Mouse (Mus musculus) forebrain, embryonic 16.5 days (tissue): ENCODE data around the gene Trpm8. TPM values are rescaled to one million over a fixed set of nuclear protein-coding genes. Genes with fewer than 3 reads are reported as not detected.

Experiments used
- ATAC-seq: fragments of 200-750 bp; cut with Nextera tagmentation; 2 replicates; pipeline ENCODE4 v1.8.0; 2017; ENCODE audit warnings: mild to moderate bottlenecking, moderate library complexity
- H3K27ac ChIP-seq: fragments of 300-500 bp; sonication (generic); 2 replicates; pipeline ENCODE4 v1.5.1; 2014; ENCODE audit warnings: low read length, control low read depth
- H3K27me3 ChIP-seq: fragments of 300-500 bp; sonication (generic); replicated peaks from 2 replicates; pipeline ENCODE4 v1.6.1; 2014; ENCODE audit warnings: low read length; ENCODE audit not compliant: control insufficient read depth, insufficient read depth
- H3K36me3 ChIP-seq: fragments of 300-500 bp; sonication (generic); 2 replicates; pipeline ENCODE4 v1.6.1; 2014; ENCODE audit not compliant: control insufficient read depth, insufficient read depth
- H3K4me1 ChIP-seq: fragments of 300-500 bp; sonication (generic); replicated peaks from 2 replicates; pipeline ENCODE4 v1.6.1; 2014; ENCODE audit warnings: low read length; ENCODE audit not compliant: control insufficient read depth, insufficient read depth
- H3K4me2 ChIP-seq: fragments of 300-500 bp; sonication (generic); 2 replicates; pipeline ENCODE4 v1.6.1; 2014; ENCODE audit warnings: mild to moderate bottlenecking, low read length, control low read depth
- H3K4me3 ChIP-seq: fragments of 300-500 bp; sonication (generic); replicated peaks from 2 replicates; pipeline ENCODE4 v1.5.1; 2014; ENCODE audit warnings: mild to moderate bottlenecking, low read length, control low read depth
- H3K9ac ChIP-seq: fragments of 300-500 bp; sonication (generic); replicated peaks from 2 replicates; pipeline ENCODE4 v1.6.1; 2014; ENCODE audit warnings: low read depth, low read length, control low read depth
- H3K9me3 ChIP-seq: fragments of 300-500 bp; sonication (generic); 2 replicates; pipeline ENCODE4 v1.6.1; 2016; ENCODE audit warnings: low read length; ENCODE audit not compliant: control insufficient read depth
- WGBS: fragments of 180-500 bp; shearing (Covaris S2); extraction: QIAGEN DNeasy Blood & Tissue Kit; methylation state at CpG from one replicate; pipeline ENCODE4 v1.1.7; 2014; 5-methylcytosine and 5-hydroxymethylcytosine counted together
- polyA plus RNA-seq: library from polyadenylated mRNA; unstranded; fragments of >200 nt; fragmentation: Nextera tagmentation; extraction: Ambion mirVana; gene quantifications from 2 replicates; pipeline ENCODE4 v1.2.1, GENCODE M21; 2015

The Trpm8 gene
- polyA plus RNA-seq, 1 experiment from 2014 or later: 0.09 TPM

DNA sequence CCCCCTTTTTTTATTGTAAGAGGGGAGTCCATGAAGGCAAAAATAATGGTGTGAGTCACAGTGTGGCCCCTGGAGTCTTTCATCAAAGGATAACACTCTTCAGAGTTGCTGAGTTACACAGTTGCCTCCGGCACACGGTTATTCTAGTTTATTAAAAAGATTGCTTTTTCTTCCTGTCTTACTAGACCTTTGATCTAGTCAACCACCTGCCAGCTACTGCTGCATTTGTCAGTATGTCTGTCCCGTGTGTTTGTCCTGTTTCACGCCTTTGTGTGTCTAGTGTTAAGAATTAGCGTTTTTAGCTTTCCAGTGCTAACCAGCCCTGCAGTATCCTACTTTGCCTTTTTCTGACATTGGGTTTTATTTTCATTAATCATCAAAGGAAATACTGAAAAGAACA is 8.2 kb downstream of the Trpm8 start:
- WGBS: 73% methylated on average over 5 of the region's 5 CpGs
- Histone ChIP-seq H3K9ac (no peak overlapping the region), H3K27me3 (no peaks in the 10 kb centered on the region), H3K4me2 (no peak overlapping the region), H3K4me1 (no peaks in the 10 kb centered on the region), H3K27ac (no peak overlapping the region), H3K9me3 (peaks cover 51% of the 10 kb centered on the region), H3K36me3 (no peaks in the 10 kb centered on the region), H3K4me3 (no peak overlapping the region)
- no peak for ATAC-seq

- no peak for ATAC-seq
- no peaks in the 10 kb centered on the region for H3K36me3 ChIP-seq
- H3K4me3 ChIP-seq: no peak overlapping the region
- H3K4me1 ChIP-seq: no peaks in the 10 kb centered on the region
- H3K9me3 ChIP-seq: peaks cover 52% of the 10 kb centered on the region
- no peaks in the 10 kb centered on the region for H3K27me3 ChIP-seq
- H3K9ac ChIP-seq: no peak overlapping the region
- no peak overlapping the region for H3K27ac ChIP-seq
- no peak overlapping the region for H3K4me2 ChIP-seq
- WGBS: 82% methylated on average over 15 of the region's 15 CpGs
These were observed 8.8 kb downstream of the Trpm8 start for GRCm38 (mm10) chr1:88286136-88286845.

GRCm38 (mm10) chr1:88286887-88287696 is 9.6 kb downstream of the Trpm8 start:
- Histone ChIP-seq H3K9ac (no peak overlapping the region), H3K36me3 (no peaks in the 10 kb centered on the region), H3K4me3 (no peak overlapping the region), H3K27me3 (no peaks in the 10 kb centered on the region), H3K27ac (no peak overlapping the region), H3K4me1 (no peaks in the 10 kb centered on the region), H3K4me2 (no peak overlapping the region), H3K9me3 (peaks cover 56% of the 10 kb centered on the region)
- WGBS: 73% methylated on average over 13 of the region's 13 CpGs
- no peak for ATAC-seq

GRCm38 (mm10) chr1:88287697-88287980 is 10.2 kb downstream of the Trpm8 start:
- H3K4me1 ChIP-seq: no peaks in the 10 kb centered on the region
- ATAC-seq: no peak
- no peak overlapping the region for H3K4me2 ChIP-seq
- no peak overlapping the region for H3K4me3 ChIP-seq
- no peaks in the 10 kb centered on the region for H3K36me3 ChIP-seq
- H3K9ac ChIP-seq: no peak overlapping the region
- no peak overlapping the region for H3K27ac ChIP-seq
- WGBS: 40% methylated on average over 5 of the region's 5 CpGs
- no peaks in the 10 kb centered on the region for H3K27me3 ChIP-seq
- H3K9me3 ChIP-seq: peaks cover 58% of the 10 kb centered on the region

GRCm38 (mm10) chr1:88288056-88288788 is 10.8 kb downstream of the Trpm8 start:
- ATAC-seq: no peak
- Histone ChIP-seq H3K9ac (no peak overlapping the region), H3K27me3 (no peaks in the 10 kb centered on the region), H3K4me3 (no peak overlapping the region), H3K4me2 (no peak overlapping the region), H3K4me1 (no peaks in the 10 kb centered on the region), H3K27ac (no peak overlapping the region), H3K9me3 (peaks cover 53% of the 10 kb centered on the region), H3K36me3 (no peaks in the 10 kb centered on the region)
- 45% methylated on average over 3 of the region's 3 CpGs for WGBS

GRCm38 (mm10) chr1:88288789-88289127 is 11.3 kb downstream of the Trpm8 start:
- Histone ChIP-seq H3K4me1 (no peaks in the 10 kb centered on the region), H3K9ac (no peak overlapping the region), H3K27ac (no peak overlapping the region), H3K4me2 (no peak overlapping the region), H3K27me3 (no peaks in the 10 kb centered on the region), H3K9me3 (peaks cover 48% of the 10 kb centered on the region), H3K36me3 (no peaks in the 10 kb centered on the region), H3K4me3 (no peak overlapping the region)
- 72% methylated on average over 3 of the region's 3 CpGs for WGBS
- no peak for ATAC-seq

GRCm38 (mm10) chr1:88289152-88289551 is 11.7 kb downstream of the Trpm8 start:
- Histone ChIP-seq H3K36me3 (no peaks in the 10 kb centered on the region), H3K4me2 (no peak overlapping the region), H3K4me1 (no peaks in the 10 kb centered on the region), H3K4me3 (no peak overlapping the region), H3K27me3 (no peaks in the 10 kb centered on the region), H3K9me3 (peaks cover 48% of the 10 kb centered on the region), H3K9ac (no peak overlapping the region), H3K27ac (no peak overlapping the region)
- no peak for ATAC-seq
- WGBS: 46% methylated on average over 2 of the region's 2 CpGs

DNA sequence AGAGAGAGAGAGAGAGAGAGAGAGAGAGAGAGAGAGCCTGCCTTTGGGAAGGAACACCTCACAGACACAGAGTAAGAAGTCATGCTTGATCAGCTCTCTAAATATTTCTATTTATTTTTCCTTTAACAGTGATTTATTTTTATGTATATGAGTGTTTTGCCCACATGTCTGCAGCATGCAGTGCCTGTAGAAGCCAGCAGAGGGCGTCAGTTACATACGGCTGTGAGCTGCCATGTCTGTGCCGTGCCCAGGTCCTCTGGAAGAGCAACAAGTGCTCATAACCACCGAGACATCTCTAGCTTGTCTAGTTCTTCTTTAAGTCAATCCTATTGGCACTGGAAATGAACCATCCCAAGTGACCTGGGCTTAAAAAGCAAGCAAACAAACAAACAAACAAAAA is 12.5 kb downstream of the Trpm8 start:
- Histone ChIP-seq H3K27ac (no peak overlapping the region), H3K4me3 (no peak overlapping the region), H3K27me3 (no peaks in the 10 kb centered on the region), H3K36me3 (no peaks in the 10 kb centered on the region), H3K4me2 (no peak overlapping the region), H3K4me1 (no peaks in the 10 kb centered on the region), H3K9me3 (peaks cover 42% of the 10 kb centered on the region), H3K9ac (no peak overlapping the region)
- 41% methylated on average over 4 of the region's 4 CpGs for WGBS
- no peak for ATAC-seq

DNA sequence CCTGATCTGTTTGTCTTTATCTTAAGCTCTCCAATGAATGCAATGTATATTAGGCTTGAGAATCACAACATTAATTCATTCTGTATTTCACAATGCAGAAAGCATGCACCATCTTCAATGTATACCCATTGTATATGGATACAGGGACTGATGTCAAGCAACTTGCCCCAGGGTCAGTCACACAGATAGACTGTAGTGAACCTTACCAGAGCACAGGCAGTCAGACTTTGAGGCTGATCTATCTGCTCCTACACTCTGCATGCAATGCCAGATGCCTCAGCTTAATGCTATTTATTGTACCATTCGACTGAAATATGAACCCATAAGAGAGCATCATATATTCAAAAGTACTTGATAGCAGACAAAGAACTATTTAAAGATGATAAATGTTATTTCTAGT is 13.1 kb downstream of the Trpm8 start:
- WGBS: 65% methylated on average over 1 of the region's 1 CpGs
- H3K9ac ChIP-seq: no peak overlapping the region
- no peak for ATAC-seq
- H3K4me1 ChIP-seq: no peaks in the 10 kb centered on the region
- H3K4me3 ChIP-seq: no peak overlapping the region
- H3K27ac ChIP-seq: no peak overlapping the region
- H3K27me3 ChIP-seq: no peaks in the 10 kb centered on the region
- no peaks in the 10 kb centered on the region for H3K36me3 ChIP-seq
- H3K4me2 ChIP-seq: no peak overlapping the region
- H3K9me3 ChIP-seq: peaks cover 42% of the 10 kb centered on the region
